Mouse (Mus musculus) bone marrow, adult 2 months (tissue): ENCODE results near the gene Lats2.

Experiments
- CTCF ChIP-seq: fragments of 200-500 bp; IDR thresholded peaks from 2 replicates; pipeline ENCODE4 v1.5.1; 2011; ENCODE audit warnings: low read length, control low read depth; ENCODE audit not compliant: control insufficient read depth, insufficient read depth
- POLR2A ChIP-seq: fragments of 200-500 bp; IDR thresholded peaks from 2 replicates; pipeline ENCODE4 v1.6.1; 2011; ENCODE audit warnings: low read depth, mild to moderate bottlenecking, control low read depth, low read length, borderline replicate concordance; ENCODE audit not compliant: control insufficient read depth

DNA sequence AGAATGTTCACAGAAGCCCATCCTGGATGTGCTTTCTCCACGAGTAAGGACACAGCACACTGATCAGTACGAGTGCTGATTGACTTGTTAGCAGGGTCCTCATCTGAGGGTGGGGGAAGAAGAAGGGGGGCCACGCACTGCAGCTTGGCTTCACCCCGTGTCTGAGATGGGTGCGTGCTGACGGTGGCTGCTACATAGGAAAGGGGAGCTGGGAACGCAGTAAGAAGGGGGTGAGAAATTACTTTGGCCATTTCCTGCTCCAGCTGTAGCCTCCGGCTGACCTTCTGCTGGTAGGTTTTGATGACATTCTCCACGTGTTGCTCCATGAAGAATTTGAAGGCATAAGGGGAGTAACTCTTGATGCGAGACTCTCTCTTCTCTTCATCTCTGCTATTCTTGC, 59.2 kb downstream of the Lats2 start:
- no peak for TF ChIP-seq POLR2A
- no peak for TF ChIP-seq CTCF
